Mouse (Mus musculus): ENCODE results near the gene Dnm1. TPM values are rescaled to one million over a fixed set of nuclear protein-coding genes. Genes with fewer than 3 reads are reported as not detected.

Gene Dnm1
- total RNA-seq (2021): 10 to 100 TPM in 1 of 2 experiments, 1 to 10 TPM in 1; 9.8 to 13.5 TPM
- long read RNA-seq, experiment 1, partial matches to known transcripts: 0 of 2 reads
- long read RNA-seq, experiment 1, other reads (novel, unspliced or antisense): 2 of 2 reads
- long read RNA-seq, experiment 2: 0 reads

DNA sequence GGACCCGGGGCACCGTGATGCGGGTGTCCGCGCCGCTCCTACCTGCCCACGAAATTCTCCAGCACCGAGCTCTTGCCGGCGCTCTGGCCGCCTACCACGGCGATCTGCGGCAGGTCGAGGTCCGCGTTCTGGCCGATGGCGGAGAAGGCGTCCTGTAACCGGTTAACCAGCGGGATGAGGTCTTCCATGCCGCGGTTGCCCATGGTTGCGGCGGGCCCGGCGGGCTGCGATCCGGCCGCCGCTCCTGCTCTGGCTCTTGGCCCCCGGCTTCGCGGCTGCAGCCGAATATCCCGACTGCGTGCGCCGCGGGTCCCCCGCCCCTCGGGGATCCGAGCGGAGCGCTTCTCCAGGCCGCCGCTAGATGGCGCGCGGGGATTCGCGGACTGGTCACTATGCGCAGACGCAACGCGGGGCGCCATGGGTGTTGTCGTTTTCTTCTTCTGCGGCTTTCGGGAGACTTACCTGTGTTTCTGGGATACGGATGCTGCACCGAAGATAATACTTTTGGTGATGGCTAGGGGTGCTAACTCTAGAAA, at the start of gene Dnm1:
Dnm1 (minus strand) TSS at position 332 of the 536 bp plus-strand sequence.
- intact Hi-C loops (cut with DNase I; ENCODE audit: low total_unique reads): loop anchor here (5.0 kb wide), 1 partner anchor 46 kb away; no protein-coding TSS in a partner anchor

DNA sequence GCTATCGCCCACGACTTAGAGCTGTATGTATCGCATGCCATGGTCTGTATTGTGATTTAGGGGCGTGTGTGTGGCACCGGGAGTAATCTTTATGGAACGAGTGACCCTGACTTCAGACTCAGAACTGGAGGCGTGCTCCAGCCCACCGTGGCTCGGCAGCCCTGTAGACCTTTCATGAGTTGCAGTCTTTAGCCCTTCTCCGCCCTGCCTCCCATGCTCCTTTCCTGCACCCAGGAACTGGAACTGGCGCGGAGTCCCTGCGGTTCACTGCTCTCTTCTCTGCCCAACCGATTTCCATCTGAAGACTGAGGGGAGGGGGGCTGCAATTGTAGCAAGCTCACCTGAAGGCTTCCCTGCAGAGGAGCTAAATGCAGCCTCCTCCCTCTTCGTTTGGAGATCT, 43.6 kb upstream of the Dnm1 start:
- intact Hi-C loops (cut with DNase I; ENCODE audit: low total_unique reads): no loop called here
- no peak for DNase-seq

More for the DNA sequence above, at the start of gene Dnm1:
- DNase-seq: peak; percentile 93

DNA sequence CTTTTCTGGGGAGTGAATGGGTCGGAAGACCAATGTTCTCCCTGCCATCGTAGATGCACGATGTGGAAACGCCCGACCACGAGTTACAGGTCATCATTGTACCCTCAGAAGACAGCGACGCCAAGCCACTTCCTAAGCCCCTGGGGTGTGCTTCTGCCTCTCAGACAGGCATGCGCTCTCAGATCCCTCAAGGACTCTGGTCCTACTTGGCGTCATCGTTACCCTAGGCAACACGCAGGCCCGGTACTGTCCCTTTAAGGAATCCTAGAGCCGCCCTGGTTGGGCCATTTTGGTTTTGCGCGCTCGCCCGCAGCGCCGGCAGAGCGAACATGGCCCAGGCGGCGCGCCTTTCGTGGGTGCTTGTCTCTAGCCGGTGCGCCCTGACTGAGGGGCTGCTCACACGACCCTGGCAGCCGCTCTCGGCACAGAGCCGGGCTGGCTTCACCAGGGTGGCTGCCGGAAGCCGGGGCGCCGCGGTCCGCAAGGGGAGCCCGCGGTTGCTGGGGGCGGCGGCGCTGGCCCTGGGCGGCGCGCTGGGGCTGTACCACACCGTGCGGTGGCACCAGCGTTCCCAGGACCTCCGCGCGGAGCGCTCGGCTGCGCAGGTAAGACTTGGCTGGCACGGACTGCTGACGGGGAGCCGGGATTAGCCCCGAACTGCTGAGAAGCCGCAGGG, 42.9 kb upstream of the Dnm1 start:
- peak; percentile 90 for DNase-seq
- intact Hi-C loops (cut with DNase I; ENCODE audit: low total_unique reads): no loop called here

DNA sequence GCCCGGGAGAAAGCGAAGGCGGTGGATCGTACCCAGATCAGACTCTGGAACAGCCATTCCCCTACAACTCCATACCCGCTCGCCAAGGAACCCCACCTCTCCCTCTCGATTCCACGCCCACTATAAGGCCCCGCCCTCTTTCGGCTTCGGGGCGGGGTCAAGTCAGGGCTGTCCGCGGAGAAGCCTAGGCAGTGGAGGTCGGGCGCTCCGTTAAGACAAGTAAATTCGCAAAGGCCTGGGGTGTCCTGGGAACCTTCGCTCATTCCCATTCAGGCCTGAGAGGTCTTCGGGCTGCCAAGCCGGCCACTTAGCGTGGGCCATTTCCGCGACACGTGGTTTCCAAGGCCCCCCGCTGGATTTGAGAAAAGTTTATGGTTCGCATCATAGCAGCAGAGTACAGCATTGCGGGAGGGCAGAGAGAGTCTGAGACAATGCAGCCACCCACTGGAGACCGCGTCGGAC, 42.4 kb upstream of the Dnm1 start, which contains the start of gene Ptges2:
Ptges2 (plus strand) TSS at position 413 of the 462 bp plus-strand sequence.
- DNase-seq: peak; percentile 89
- intact Hi-C loops (cut with DNase I; ENCODE audit: low total_unique reads): no loop called here

DNA sequence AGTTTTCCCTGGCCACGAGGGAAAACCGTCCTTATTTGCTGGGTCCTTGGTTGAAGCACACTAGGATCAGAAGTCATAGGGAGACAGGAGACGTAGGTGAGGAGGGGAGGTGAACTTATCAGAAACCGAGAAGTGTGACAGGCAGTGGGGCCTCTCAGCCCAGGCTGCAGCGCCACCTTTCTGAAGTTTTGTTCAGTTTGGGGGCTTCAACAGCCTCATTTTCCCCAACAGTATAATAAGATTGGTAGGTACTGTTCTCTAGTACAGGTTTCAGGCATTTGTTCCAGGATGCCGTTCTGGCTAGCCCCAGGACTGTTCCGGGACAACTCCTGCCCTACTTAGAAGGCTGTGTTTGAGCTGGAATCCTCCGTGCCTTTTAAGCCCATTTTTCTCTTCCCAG, 41.8 kb upstream of the Dnm1 start:
- no peak for DNase-seq
- intact Hi-C loops (cut with DNase I; ENCODE audit: low total_unique reads): no loop called here

DNA sequence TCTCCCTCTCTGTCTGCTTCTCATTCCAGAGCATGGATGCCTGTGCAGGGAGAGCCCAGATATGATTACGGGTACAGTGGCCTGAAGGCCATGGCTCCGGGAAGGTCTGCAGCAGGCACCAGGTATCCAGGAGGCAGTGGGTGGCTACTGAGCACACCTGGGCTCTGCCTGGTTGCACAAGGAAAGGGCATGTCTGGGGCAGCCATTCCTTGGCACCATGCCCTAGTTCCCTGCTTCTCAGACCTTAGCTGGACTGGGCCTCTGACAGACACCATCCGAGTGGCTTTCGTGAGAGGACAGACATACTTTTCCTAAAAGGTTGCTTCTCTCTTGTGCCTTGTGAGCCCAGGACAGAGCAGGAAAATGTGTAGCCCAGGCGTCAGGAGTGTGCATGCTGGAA, 38.9 kb upstream of the Dnm1 start:
- DNase-seq: no peak
- intact Hi-C loops (cut with DNase I; ENCODE audit: low total_unique reads): no loop called here

DNA sequence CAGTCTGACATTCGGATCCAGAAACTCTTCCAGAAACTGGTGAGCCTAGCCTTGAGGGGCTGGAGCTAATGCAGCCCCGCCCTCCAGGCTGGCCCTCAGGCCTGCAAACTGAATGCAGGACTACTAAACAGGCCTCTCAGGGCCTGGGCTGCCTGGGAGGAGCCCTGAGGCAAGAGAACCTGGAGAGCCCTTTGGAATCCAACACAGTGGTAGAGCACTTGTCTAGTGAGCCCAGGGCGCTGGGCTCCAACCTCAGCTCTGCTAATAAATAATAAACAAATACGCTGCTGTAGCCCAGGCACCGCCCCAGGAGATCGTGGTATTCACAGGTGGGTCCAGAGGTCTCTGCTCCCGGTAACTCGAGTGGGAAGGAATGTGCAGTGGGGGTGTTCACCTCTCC, 37.7 kb upstream of the Dnm1 start:
- DNase-seq: no peak
- intact Hi-C loops (cut with DNase I; ENCODE audit: low total_unique reads): no loop called here

DNA sequence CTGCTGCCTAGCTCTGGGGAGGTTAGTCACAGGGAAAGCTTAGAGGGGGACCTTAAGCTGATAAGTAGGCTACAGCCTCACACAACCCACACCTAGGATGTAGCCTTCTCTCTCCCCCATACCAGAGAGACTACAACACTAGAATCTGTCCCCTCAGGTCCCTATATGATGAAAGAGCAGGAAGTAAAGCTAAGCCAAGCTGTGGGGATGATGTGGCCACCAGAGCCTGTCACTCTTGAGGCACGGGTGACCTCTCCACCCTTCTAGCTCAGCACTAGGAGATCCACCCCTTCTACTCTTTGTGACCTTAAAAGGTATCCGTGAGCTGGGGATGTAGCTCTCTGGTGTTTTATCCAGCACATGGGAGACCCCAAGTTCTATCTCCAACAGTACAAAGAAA, 36.0 kb upstream of the Dnm1 start:
- intact Hi-C loops (cut with DNase I; ENCODE audit: low total_unique reads): no loop called here
- DNase-seq: no peak

DNA sequence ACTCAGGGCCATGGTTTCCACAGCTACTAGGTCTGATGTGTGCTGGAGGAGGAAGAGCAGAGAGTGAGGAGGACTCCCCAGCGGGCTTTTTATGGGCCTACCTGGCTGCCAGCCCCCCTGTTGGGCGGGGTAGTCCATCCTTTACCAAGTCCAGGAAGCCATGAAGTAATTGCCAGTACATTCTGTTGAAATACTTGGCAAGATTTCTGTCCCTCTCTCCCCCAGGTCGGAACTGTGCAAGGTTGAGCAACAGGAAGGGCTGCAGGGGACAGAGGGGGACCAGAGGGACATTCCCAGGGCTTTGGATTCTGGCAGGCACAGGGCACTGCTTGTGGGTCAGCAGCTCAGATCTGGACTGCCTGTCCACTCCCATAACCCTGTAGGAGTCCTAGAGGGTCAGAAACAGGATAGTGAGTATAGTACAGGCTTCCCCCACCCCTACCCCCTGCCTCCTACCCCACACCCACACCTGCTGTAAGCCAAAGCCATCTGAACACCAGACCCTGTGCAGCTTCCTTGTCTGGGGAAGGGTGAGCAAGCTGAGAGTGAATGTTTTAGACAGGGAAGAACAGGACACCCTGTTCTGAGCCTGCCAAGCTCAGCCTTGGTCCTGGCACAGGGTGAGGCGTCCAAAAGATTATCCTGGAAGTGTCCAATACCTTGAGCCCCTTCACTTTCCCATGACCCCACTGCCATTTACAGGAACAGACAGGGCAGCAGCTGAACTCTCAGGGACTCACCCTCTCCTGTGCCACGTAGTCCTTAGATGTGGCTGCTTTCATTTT, 34.8 kb upstream of the Dnm1 start, which contains the start of gene Lcn2:
Lcn2 (minus strand) TSS at position 547 of the 785 bp plus-strand sequence.
- DNase-seq: no peak
- intact Hi-C loops (cut with DNase I; ENCODE audit: low total_unique reads): no loop called here

DNA sequence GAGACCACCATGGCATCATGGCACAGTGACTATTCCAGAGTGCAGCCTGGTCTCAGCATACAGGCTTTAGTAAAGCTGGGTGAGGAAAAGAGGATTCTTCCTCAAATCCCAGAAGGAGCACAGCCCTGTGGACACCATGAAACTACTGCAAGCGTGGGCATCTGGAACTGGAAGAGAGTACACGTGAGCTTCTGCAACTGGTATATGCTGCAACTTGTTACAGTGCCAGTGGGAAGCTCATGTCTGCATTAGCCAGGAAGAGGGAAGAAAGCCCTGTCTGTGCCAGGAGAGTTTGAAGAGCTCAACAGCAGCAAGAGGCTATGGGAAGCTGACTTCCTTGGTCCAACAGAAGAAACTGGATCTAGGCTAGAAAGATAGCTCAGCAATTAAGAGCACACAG, 29.6 kb upstream of the Dnm1 start:
- DNase-seq: no peak
- intact Hi-C loops (cut with DNase I; ENCODE audit: low total_unique reads): no loop called here

DNA sequence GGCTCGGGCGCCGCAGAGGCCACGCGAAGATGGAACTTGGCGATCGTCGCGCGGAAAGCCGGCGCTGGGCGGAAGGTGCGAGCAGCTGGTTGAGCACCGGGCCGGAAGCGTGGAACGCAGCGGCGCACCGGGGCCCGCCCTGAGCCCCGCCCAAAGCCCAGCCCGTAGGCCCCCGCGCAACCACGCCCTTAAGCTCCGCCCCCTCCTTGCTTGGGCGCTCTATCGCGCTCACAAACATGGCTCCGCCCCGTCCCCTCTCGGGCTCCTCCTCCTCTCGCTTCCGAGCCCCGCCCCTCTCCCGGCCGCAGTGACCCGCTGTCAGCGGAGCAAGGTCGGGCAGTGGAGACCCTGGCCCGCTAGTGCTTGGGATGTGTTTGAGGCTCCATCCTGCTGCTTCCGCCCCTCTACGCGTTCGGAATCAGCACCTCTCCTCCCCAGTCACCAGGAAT, 28.7 kb upstream of the Dnm1 start, which contains the start of gene 1110008P14Rik:
1110008P14Rik (minus strand) TSS at position 164 of the 449 bp plus-strand sequence.
- intact Hi-C loops (cut with DNase I; ENCODE audit: low total_unique reads): no loop called here
- DNase-seq: peak; percentile 96

DNA sequence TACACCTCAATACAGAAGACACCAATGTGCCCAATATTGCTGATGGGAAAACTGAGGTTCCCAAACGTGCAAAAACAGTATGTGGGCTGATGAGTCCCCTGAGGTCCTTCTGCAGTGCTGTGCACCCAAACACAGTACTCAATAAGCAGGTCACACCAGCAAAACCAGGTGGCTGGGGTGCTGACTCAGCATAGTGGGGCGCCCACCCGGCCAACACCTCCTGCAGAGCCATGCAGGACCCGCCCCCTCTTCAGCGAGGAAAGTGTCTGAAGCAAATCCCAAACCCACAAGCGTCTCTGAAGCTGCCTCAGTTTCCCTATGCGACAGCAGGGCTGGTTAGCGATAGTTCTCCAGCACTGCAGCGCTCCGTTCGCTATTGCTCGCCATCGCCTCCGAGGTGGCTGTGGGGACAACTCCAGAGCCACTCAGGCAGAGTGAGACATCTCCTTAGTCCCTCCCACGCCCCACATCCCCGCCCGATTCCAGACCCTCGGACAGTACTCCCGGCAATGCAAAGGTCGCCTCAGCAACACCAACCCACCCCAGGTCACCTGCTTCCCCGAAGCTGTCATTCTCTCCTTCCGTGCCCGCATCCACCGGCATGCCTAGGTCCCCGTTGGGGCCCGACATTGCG, 28.1 kb upstream of the Dnm1 start:
- intact Hi-C loops (cut with DNase I; ENCODE audit: low total_unique reads): no loop called here
- peak; percentile 33 for DNase-seq

DNA sequence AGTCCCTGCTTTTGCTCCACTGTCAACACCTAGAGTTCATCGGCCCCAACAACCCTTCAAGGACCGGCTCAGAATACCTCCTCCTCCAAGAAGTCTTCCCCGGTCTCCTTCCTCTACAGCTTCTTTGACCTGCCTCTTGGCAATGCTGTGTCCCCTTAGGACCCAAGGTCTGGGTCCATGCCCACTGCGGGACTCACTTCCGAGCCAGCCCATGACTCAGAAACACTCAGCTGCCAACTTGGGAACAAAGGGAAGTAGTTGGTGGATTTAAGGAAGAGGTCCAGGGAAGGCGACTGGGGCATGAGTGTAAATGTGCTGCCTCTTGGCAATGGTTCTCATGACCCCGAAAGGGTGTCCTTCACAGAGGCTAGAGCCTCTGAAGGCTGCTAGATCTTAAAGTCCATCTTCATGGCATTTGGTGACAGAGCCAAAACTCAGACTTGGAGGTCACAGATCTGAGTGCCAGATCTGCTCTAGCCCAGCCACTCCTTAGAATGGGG, 26.9 kb upstream of the Dnm1 start:
- intact Hi-C loops (cut with DNase I; ENCODE audit: low total_unique reads): no loop called here
- DNase-seq: no peak

DNA sequence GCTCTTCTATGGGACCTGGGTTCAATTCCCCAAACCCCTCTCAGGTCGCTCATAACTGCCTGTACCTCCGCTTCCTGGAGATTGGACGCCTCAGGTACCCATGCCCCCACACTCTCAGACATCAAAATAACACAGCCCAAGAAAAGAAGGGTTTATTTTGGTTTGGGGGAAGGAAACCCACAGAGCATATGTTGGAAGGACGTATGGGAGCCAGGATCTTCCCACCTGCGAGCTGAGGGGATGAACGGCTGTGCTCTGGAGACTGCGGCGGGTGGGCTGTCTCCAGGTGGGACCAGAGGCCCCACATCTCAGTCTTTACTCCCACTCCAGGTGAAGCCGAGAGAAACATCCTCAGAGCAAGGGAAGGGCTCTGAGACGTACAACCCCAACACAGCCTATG, 23.8 kb upstream of the Dnm1 start:
- intact Hi-C loops (cut with DNase I; ENCODE audit: low total_unique reads): no loop called here
- no peak for DNase-seq

DNA sequence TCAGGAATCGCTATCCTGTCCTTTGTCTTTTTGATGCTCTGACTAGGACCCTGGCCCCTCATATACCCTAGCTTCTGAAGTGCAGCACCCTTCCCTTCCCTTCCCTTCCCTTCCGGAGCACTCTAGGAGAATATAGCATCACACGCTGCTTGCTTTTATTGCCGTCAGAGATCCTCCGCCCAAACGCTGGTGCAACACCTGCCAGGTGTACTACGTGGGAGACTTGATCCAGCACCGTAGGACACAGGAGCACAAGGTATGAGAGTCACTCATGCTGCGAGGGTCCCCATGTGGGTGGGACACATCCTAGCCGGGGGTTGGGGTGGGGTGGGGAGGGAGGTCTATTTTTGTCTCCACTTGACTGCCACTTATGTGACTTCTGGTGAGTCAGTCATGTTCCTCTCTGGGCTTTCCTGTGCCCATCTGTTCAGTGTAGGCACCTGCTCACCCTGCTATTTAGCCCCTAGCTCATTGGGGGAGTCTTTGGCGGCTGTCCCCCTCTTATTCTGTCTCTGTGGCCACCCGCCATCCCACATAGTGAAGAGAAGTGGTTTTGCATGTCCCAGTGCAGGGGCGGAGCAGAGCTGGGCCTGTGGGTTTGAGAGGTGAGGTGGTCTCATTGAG, 22.3 kb upstream of the Dnm1 start:
- intact Hi-C loops (cut with DNase I; ENCODE audit: low total_unique reads): no loop called here
- no peak for DNase-seq

DNA sequence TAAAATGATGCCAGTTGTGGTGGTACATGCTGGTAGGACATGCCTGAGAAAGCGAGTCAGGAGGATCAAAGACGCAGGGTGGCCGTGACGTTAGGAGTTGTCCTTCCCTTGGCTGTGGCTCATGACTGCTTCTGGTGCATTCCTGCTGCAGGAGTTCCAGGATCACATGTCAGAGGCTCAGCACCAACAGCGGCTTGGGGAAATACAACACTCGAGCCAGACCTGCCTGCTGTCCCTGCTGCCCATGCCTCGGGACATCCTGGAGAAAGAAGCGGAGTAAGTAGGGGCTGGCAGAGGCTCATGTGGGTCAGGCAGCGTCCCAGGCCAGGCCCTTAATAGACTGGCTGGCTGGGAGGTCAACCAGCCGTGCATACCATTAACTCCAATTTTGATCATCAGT, 21.1 kb upstream of the Dnm1 start:
- intact Hi-C loops (cut with DNase I; ENCODE audit: low total_unique reads): no loop called here
- peak; percentile 59 for DNase-seq

DNA sequence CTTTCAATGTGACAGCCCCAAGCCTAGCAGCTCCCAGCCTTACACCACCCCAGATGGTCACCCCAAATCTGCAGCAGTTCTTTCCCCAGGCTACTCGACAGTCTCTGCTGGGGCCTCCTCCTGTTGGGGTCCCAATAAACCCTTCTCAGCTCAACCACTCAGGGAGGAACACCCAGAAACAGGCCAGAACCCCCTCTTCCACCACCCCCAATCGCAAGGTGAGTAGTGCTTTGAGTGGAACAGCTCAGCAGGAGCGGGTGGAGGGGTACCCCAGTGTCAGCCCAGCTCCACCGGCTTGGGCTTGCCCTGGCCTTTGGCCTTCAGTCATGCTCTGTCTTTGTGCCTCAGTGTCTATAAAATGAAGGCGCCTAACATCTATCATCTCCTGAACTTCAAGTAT, 14.2 kb upstream of the Dnm1 start:
- no peak for DNase-seq
- intact Hi-C loops (cut with DNase I; ENCODE audit: low total_unique reads): no loop called here

DNA sequence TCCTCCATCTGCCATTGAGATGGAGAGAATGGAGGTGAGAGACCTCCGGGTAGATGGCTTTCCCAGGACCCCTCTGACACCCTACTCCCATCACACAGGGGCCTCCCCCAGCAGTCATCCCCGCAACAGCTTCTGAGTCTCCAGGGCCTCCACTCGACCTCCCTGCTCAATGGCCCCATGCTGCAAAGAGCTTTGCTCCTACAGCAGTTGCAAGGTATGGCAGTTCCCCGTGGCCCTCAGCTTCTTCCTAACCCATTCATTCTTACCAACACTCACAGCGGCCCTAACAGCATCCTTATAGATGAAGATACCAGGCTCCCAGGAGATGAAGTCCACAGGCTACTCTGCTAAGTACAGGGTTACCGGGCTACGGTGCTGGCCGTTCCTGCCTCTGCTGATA, 11.0 kb upstream of the Dnm1 start:
- intact Hi-C loops (cut with DNase I; ENCODE audit: low total_unique reads): no loop called here
- DNase-seq: no peak

Measured in gastrocnemius, postnatal 14 days (tissue).